Mouse (Mus musculus): Measurements from ENCODE around the gene Lrp8. TPM values are rescaled to one million over a fixed set of nuclear protein-coding genes. Genes with fewer than 3 reads are reported as not detected.

Gene Lrp8
- polyA plus RNA-seq, 1 experiment from 2014 or later = 0.61 TPM

DNA sequence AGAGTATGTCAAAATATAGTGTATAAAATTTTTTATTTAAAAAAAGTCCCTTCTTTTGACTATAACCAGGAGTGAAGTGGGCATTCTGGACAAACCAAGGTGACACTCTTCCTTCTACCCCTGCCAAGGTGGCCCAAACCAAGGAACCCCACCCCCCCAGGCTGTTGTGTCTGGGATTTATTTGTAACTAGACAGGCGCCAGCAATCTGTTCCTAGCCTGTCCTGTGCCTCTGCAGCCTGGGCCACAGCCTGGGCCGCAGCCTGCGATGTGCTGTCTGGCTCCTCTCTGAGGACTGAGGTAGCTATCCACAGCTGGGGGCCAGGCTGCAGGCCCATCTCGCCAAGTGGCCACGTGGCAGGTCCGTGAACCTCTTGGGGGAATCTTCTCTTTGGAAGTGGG lies 10.3 kb downstream of the Lrp8 start:
- no peaks in the 10 kb centered on the region for H3K27me3 ChIP-seq (ENCODE audit: insufficient read depth, low read length)
- TF ChIP-seq EP300 (IDR thresholded peaks at IDR 0.05; ENCODE audit: low read depth) (no peak), CTCF (IDR thresholded peaks at IDR 0.05; ENCODE audit: low read depth) (no peak)
- H3K9me3 ChIP-seq (ENCODE audit: low read length) = no peaks in the 10 kb centered on the region
- WGBS (ENCODE audit: insufficient replicate concordance) = 80% methylated on average over 6 of the region's 6 CpGs
- peaks cover 8% of the 10 kb centered on the region for H3K4me1 ChIP-seq (ENCODE audit: insufficient read depth)
- ATAC-seq (no peak), DNase-seq (no peak)
- no peak overlapping the region for H3K27ac ChIP-seq (ENCODE audit: low read depth)
- no peak overlapping the region for H3K4me3 ChIP-seq (ENCODE audit: low read depth, low read length)
- H3K36me3 ChIP-seq (replicated peaks; ENCODE audit: insufficient read depth, low read length) = no peaks in the 10 kb centered on the region
- H3K4me2 ChIP-seq (ENCODE audit: low read depth, low read length) = no peak overlapping the region
- H3K9ac ChIP-seq (replicated peaks) = no peak overlapping the region

DNA sequence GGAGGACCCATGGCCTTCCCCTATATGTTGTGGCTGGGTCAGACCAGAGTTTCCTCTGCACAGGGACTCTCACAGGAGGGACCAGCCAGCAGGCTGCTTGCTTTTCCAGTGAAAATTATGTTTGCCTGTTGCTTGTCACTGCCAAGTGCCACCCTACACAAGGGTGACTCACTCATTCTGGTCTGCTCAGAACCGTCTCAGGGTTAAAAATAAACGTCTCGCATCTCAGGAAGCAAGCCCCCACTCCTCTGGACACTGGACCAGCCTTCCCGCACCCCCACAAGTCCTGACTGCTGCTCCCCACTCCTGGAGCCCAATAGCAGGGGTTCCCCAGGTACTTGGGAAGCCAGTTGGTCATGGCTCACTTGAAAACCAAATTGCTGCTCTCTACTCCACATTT lies 14.4 kb downstream of the Lrp8 start:
- WGBS (ENCODE audit: insufficient replicate concordance) = 72% methylated on average over 4 of the region's 4 CpGs

DNA sequence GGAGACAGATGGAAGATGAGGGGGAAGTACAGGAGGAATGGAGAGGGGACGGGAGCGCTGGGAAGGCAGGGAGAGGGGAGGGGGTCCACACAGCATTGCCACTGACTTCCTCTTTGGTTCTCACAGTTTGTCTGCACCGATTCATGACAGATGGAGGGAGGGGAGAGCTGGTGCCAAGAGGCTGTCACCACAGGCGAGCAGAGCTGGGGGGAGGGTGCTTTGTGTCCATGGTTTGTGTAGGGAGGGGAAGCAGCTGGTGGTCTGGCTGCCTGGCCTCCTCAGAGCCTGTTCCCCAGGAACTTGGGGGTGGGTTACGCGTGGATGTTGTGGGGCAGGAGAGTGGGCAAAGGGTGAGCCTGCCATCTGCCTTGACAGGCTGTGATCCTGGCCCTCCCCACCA lies 15.4 kb downstream of the Lrp8 start:
- H3K36me3 ChIP-seq (replicated peaks; ENCODE audit: insufficient read depth, low read length) = no peaks in the 10 kb centered on the region
- no peak for ATAC-seq
- no peak overlapping the region for H3K4me3 ChIP-seq (ENCODE audit: low read depth, low read length)
- H3K9ac ChIP-seq (replicated peaks) = no peak overlapping the region
- no peaks in the 10 kb centered on the region for H3K9me3 ChIP-seq (ENCODE audit: low read length)
- DNase-seq = no peak
- TF ChIP-seq CTCF (IDR thresholded peaks at IDR 0.05; ENCODE audit: low read depth) (no peak), EP300 (IDR thresholded peaks at IDR 0.05; ENCODE audit: low read depth) (no peak)
- peaks cover 8% of the 10 kb centered on the region for H3K4me1 ChIP-seq (ENCODE audit: insufficient read depth)
- no peaks in the 10 kb centered on the region for H3K27me3 ChIP-seq (ENCODE audit: insufficient read depth, low read length)
- H3K4me2 ChIP-seq (ENCODE audit: low read depth, low read length) = no peak overlapping the region
- 50% methylated on average over 6 of the region's 6 CpGs for WGBS (ENCODE audit: insufficient replicate concordance)
- H3K27ac ChIP-seq (ENCODE audit: low read depth) = no peak overlapping the region

More for the DNA sequence above, 14.4 kb downstream of the Lrp8 start:
- ATAC-seq (no peak), DNase-seq (no peak)
- H3K27me3 ChIP-seq (ENCODE audit: insufficient read depth, low read length) = no peaks in the 10 kb centered on the region
- no peaks in the 10 kb centered on the region for H3K36me3 ChIP-seq (replicated peaks; ENCODE audit: insufficient read depth, low read length)
- no peak overlapping the region for H3K27ac ChIP-seq (ENCODE audit: low read depth)
- no peak for TF ChIP-seq EP300 (IDR thresholded peaks at IDR 0.05; ENCODE audit: low read depth)
- TF ChIP-seq CTCF (IDR thresholded peaks at IDR 0.05; ENCODE audit: low read depth) = no peak
- no peaks in the 10 kb centered on the region for H3K9me3 ChIP-seq (ENCODE audit: low read length)
- no peak overlapping the region for H3K9ac ChIP-seq (replicated peaks)
- no peak overlapping the region for H3K4me3 ChIP-seq (ENCODE audit: low read depth, low read length)
- no peak overlapping the region for H3K4me2 ChIP-seq (ENCODE audit: low read depth, low read length)
- peaks cover 8% of the 10 kb centered on the region for H3K4me1 ChIP-seq (ENCODE audit: insufficient read depth)

DNA sequence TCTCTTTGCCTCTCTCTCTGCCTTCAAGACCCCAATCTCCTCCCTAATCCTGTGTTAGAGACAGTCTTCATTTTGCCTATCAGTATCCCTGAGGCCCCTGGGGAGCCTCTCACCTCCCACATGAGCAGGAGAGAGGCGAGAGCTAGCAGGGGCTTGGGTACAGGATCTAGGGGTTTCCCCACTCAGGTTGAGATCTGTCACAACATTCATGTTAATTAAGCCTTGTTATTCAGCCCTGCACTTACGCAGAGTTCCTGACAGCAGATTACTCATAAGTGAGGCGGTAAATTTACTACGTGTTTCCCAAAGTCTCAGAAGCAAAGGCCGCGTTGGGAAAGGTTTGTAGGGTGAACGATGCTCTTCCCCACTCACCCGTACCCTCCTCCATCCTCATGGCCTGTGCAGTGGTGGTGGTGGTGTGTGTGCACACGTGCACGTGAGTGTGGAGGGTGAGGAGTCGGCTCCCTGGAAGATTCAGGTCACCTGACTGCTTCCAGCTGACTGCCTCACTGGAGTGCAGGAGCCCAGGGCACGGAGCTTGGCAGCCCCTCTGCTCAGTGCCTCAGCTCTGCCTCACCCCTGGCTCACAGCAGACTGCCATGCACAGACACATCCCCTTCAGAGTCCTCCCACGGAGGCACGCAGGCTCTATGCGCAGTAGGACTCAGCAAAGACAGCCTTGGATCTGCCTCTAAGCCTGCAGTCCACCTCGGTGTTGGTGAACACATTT lies 18.1 kb downstream of the Lrp8 start:
- DNase-seq (no peak), ATAC-seq (no peak)
- Histone ChIP-seq H3K9me3 (ENCODE audit: low read length) (no peaks in the 10 kb centered on the region), H3K4me1 (ENCODE audit: insufficient read depth) (no peaks in the 10 kb centered on the region), H3K4me2 (ENCODE audit: low read depth, low read length) (no peak overlapping the region), H3K9ac (replicated peaks) (no peak overlapping the region), H3K36me3 (replicated peaks; ENCODE audit: insufficient read depth, low read length) (no peaks in the 10 kb centered on the region), H3K27me3 (ENCODE audit: insufficient read depth, low read length) (no peaks in the 10 kb centered on the region), H3K27ac (ENCODE audit: low read depth) (no peak overlapping the region), H3K4me3 (ENCODE audit: low read depth, low read length) (no peak overlapping the region)
- TF ChIP-seq CTCF (IDR thresholded peaks at IDR 0.05; ENCODE audit: low read depth) = no peak
- TF ChIP-seq EP300 (IDR thresholded peaks at IDR 0.05; ENCODE audit: low read depth) = no peak
- WGBS (ENCODE audit: insufficient replicate concordance) = 82% methylated on average over 16 of the region's 16 CpGs

DNA sequence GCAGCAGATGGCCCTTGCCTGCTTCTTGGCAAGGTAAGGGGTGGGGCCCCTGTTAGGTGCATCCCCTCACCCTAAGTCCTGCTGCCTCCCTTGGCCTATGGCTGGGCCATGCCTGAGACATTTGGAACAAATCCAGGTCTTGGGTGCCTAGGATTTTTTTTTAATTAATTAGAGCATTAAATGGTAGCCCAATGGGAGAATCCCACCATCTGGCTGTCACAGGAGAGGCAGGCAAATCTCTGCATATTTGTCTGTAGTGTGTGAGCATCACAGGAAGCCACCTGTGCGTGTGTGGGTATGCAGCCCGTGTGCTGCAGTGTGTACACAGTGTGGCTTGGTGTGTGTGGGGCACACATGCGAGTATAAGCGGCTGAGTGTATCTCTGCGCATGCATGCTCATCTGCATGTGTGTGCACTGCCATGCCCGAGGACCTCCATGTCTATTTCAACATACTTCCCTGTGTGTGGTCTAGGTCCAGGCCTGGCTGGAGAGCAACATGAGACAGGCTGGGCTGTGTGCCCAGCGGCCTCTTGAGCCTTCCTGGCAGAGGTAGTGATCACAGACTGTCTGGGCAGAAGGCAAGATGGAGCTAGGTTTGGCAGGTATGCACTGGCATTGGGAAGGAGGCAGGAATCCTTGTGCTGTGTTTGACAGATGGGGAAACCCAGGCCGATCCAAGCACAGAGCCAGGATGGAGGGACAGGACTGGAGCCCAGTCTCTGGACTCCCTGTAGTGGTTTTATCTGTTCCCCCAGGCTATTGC lies 19.0 kb downstream of the Lrp8 start:
- no peak for DNase-seq
- no peak for ATAC-seq
- H3K9ac ChIP-seq (replicated peaks) = no peak overlapping the region
- H3K4me2 ChIP-seq (ENCODE audit: low read depth, low read length) = no peak overlapping the region
- H3K4me3 ChIP-seq (ENCODE audit: low read depth, low read length) = no peak overlapping the region
- H3K27me3 ChIP-seq (ENCODE audit: insufficient read depth, low read length) = no peaks in the 10 kb centered on the region
- TF ChIP-seq CTCF (IDR thresholded peaks at IDR 0.05; ENCODE audit: low read depth) (no peak), EP300 (IDR thresholded peaks at IDR 0.05; ENCODE audit: low read depth) (no peak)
- H3K9me3 ChIP-seq (ENCODE audit: low read length) = no peaks in the 10 kb centered on the region
- 81% methylated on average over 8 of the region's 8 CpGs for WGBS (ENCODE audit: insufficient replicate concordance)
- no peaks in the 10 kb centered on the region for H3K36me3 ChIP-seq (replicated peaks; ENCODE audit: insufficient read depth, low read length)
- no peaks in the 10 kb centered on the region for H3K4me1 ChIP-seq (ENCODE audit: insufficient read depth)
- H3K27ac ChIP-seq (ENCODE audit: low read depth) = no peak overlapping the region

DNA sequence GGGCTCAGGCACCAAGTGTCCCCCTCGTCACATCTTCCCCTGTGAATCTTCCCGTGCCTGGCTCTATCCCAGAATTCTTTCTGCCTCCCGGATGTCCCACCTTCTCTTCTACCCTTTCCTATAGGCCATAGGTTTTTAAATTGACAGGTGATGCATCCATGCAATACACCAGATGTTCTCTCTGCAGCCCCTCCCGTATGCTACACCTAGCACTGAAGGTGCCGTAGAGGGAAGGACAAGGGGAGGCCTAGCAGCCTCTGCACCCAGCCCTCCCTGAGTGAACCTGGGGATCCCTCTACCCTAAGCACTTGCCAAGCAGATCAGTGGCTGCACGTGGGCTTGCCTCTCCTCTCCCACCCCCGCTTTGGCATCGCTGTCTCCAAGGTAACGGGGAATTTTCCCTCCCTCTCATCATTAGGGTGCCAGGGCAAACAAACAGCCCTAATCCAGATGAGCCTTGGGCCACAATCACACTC lies 20.9 kb downstream of the Lrp8 start:
- no peak overlapping the region for H3K9ac ChIP-seq (replicated peaks)
- 76% methylated on average over 9 of the region's 9 CpGs for WGBS (ENCODE audit: insufficient replicate concordance)
- H3K27ac ChIP-seq (ENCODE audit: low read depth) = no peak overlapping the region
- TF ChIP-seq EP300 (IDR thresholded peaks at IDR 0.05; ENCODE audit: low read depth) = no peak
- no peak for TF ChIP-seq CTCF (IDR thresholded peaks at IDR 0.05; ENCODE audit: low read depth)
- H3K9me3 ChIP-seq (ENCODE audit: low read length) = no peaks in the 10 kb centered on the region
- ATAC-seq (no peak), DNase-seq (no peak)
- no peaks in the 10 kb centered on the region for H3K36me3 ChIP-seq (replicated peaks; ENCODE audit: insufficient read depth, low read length)
- H3K4me2 ChIP-seq (ENCODE audit: low read depth, low read length) = no peak overlapping the region
- H3K4me3 ChIP-seq (ENCODE audit: low read depth, low read length) = no peak overlapping the region
- no peaks in the 10 kb centered on the region for H3K4me1 ChIP-seq (ENCODE audit: insufficient read depth)
- H3K27me3 ChIP-seq (ENCODE audit: insufficient read depth, low read length) = no peaks in the 10 kb centered on the region
